Mouse (Mus musculus): ENCODE results near the gene Ccr4.

- TF ChIP-seq SRF (IDR thresholded peaks at IDR 0.05; ENCODE audit: control insufficient read depth, insufficient read length, low read depth), result no peak
- TF ChIP-seq POLR2A (IDR thresholded peaks at IDR 0.05; ENCODE audit: insufficient read length, low read depth), result no peak
- TF ChIP-seq E2F4 (IDR thresholded peaks at IDR 0.05; ENCODE audit: insufficient read depth), result no peak
- TF ChIP-seq MYOG (IDR thresholded peaks at IDR 0.05; ENCODE audit: control insufficient read depth in 1 of 3, insufficient read depth in 1 of 3, insufficient read length in 2 of 3, low read depth in 2 of 3), result no peak
- TF ChIP-seq USF1 (IDR thresholded peaks at IDR 0.05; ENCODE audit: low read depth), result no peak
- no peak for TF ChIP-seq TCF12 (IDR thresholded peaks at IDR 0.05; ENCODE audit: insufficient read depth, poor library complexity, severe bottlenecking)
Measured at GRCm38 (mm10) chr9:114501111-114501510, 3.6 kb downstream of the Ccr4 start.
